Mouse (Mus musculus): ENCODE data around the gene Lrrtm4. TPM values are rescaled to one million over a fixed set of nuclear protein-coding genes. Genes with fewer than 3 reads are reported as not detected.

The Lrrtm4 gene
- polyA plus RNA-seq, 1 experiment from 2014 or later, result 2.1 TPM

GRCm38 (mm10) chr6:80126419-80126818 lies 107.7 kb downstream of the Lrrtm4 start:
- H3K4me3 ChIP-seq (ENCODE audit: low read depth, low read length), result no peak overlapping the region
- no peak overlapping the region for H3K9ac ChIP-seq (replicated peaks; ENCODE audit: low read depth, low read length)
- no peaks in the 10 kb centered on the region for H3K9me3 ChIP-seq (ENCODE audit: control insufficient read depth, low read depth, low read length)
- H3K27ac ChIP-seq (ENCODE audit: low read length), result no peak overlapping the region
- H3K27me3 ChIP-seq (ENCODE audit: control insufficient read depth, insufficient read depth, low read length), result no peaks in the 10 kb centered on the region
- no peaks in the 10 kb centered on the region for H3K4me1 ChIP-seq (ENCODE audit: control insufficient read depth, insufficient read depth, low read length)
- 82% methylated on average over 1 of the region's 1 CpGs for WGBS
- H3K4me2 ChIP-seq (replicated peaks; ENCODE audit: low read depth, low read length), result no peak overlapping the region
- H3K36me3 ChIP-seq (ENCODE audit: control insufficient read depth, insufficient read depth, low read length), result no peaks in the 10 kb centered on the region
- ATAC-seq (ENCODE audit: insufficient number of reproducible peaks, insufficient read depth, low FRiP score, low read depth), result no peak

GRCm38 (mm10) chr6:80162585-80162984 lies 143.9 kb downstream of the Lrrtm4 start:
- 73% methylated on average over 4 of the region's 4 CpGs for WGBS
- Histone ChIP-seq H3K36me3 (ENCODE audit: control insufficient read depth, insufficient read depth, low read length) (no peaks in the 10 kb centered on the region), H3K4me3 (ENCODE audit: low read depth, low read length) (no peak overlapping the region), H3K27me3 (ENCODE audit: control insufficient read depth, insufficient read depth, low read length) (no peaks in the 10 kb centered on the region), H3K27ac (ENCODE audit: low read length) (no peak overlapping the region), H3K4me2 (replicated peaks; ENCODE audit: low read depth, low read length) (no peak overlapping the region), H3K9me3 (ENCODE audit: control insufficient read depth, low read depth, low read length) (no peaks in the 10 kb centered on the region), H3K9ac (replicated peaks; ENCODE audit: low read depth, low read length) (no peak overlapping the region), H3K4me1 (ENCODE audit: control insufficient read depth, insufficient read depth, low read length) (no peaks in the 10 kb centered on the region)
- ATAC-seq (ENCODE audit: insufficient number of reproducible peaks, insufficient read depth, low FRiP score, low read depth), result no peak

GRCm38 (mm10) chr6:80181916-80182315 lies 163.2 kb downstream of the Lrrtm4 start:
- Histone ChIP-seq H3K4me2 (replicated peaks; ENCODE audit: low read depth, low read length) (no peak overlapping the region), H3K27ac (ENCODE audit: low read length) (no peak overlapping the region), H3K36me3 (ENCODE audit: control insufficient read depth, insufficient read depth, low read length) (no peaks in the 10 kb centered on the region), H3K4me3 (ENCODE audit: low read depth, low read length) (no peak overlapping the region), H3K4me1 (ENCODE audit: control insufficient read depth, insufficient read depth, low read length) (no peaks in the 10 kb centered on the region), H3K27me3 (ENCODE audit: control insufficient read depth, insufficient read depth, low read length) (no peaks in the 10 kb centered on the region), H3K9ac (replicated peaks; ENCODE audit: low read depth, low read length) (no peak overlapping the region), H3K9me3 (ENCODE audit: control insufficient read depth, low read depth, low read length) (no peaks in the 10 kb centered on the region)
- 66% methylated on average over 1 of the region's 1 CpGs for WGBS
- ATAC-seq (ENCODE audit: insufficient number of reproducible peaks, insufficient read depth, low FRiP score, low read depth), result no peak

GRCm38 (mm10) chr6:80182353-80182752 lies 163.7 kb downstream of the Lrrtm4 start:
- WGBS, result 87% methylated on average over 2 of the region's 2 CpGs
- Histone ChIP-seq H3K36me3 (ENCODE audit: control insufficient read depth, insufficient read depth, low read length) (no peaks in the 10 kb centered on the region), H3K9ac (replicated peaks; ENCODE audit: low read depth, low read length) (no peak overlapping the region), H3K4me2 (replicated peaks; ENCODE audit: low read depth, low read length) (no peak overlapping the region), H3K9me3 (ENCODE audit: control insufficient read depth, low read depth, low read length) (no peaks in the 10 kb centered on the region), H3K27me3 (ENCODE audit: control insufficient read depth, insufficient read depth, low read length) (no peaks in the 10 kb centered on the region), H3K27ac (ENCODE audit: low read length) (no peak overlapping the region), H3K4me3 (ENCODE audit: low read depth, low read length) (no peak overlapping the region), H3K4me1 (ENCODE audit: control insufficient read depth, insufficient read depth, low read length) (no peaks in the 10 kb centered on the region)
- ATAC-seq (ENCODE audit: insufficient number of reproducible peaks, insufficient read depth, low FRiP score, low read depth), result no peak

GRCm38 (mm10) chr6:80185489-80186113 lies 166.9 kb downstream of the Lrrtm4 start:
- 74% methylated on average over 6 of the region's 6 CpGs for WGBS
- no peak for ATAC-seq (ENCODE audit: insufficient number of reproducible peaks, insufficient read depth, low FRiP score, low read depth)
- H3K4me3 ChIP-seq (ENCODE audit: low read depth, low read length), result no peak overlapping the region
- H3K4me2 ChIP-seq (replicated peaks; ENCODE audit: low read depth, low read length), result no peak overlapping the region
- no peaks in the 10 kb centered on the region for H3K27me3 ChIP-seq (ENCODE audit: control insufficient read depth, insufficient read depth, low read length)
- H3K36me3 ChIP-seq (ENCODE audit: control insufficient read depth, insufficient read depth, low read length), result no peaks in the 10 kb centered on the region
- no peaks in the 10 kb centered on the region for H3K4me1 ChIP-seq (ENCODE audit: control insufficient read depth, insufficient read depth, low read length)
- no peak overlapping the region for H3K27ac ChIP-seq (ENCODE audit: low read length)
- H3K9me3 ChIP-seq (ENCODE audit: control insufficient read depth, low read depth, low read length), result no peaks in the 10 kb centered on the region
- H3K9ac ChIP-seq (replicated peaks; ENCODE audit: low read depth, low read length), result no peak overlapping the region

GRCm38 (mm10) chr6:80186791-80187190 lies 168.1 kb downstream of the Lrrtm4 start:
- H3K9ac ChIP-seq (replicated peaks; ENCODE audit: low read depth, low read length), result no peak overlapping the region
- H3K4me1 ChIP-seq (ENCODE audit: control insufficient read depth, insufficient read depth, low read length), result no peaks in the 10 kb centered on the region
- H3K4me2 ChIP-seq (replicated peaks; ENCODE audit: low read depth, low read length), result no peak overlapping the region
- 19% methylated on average over 1 of the region's 1 CpGs for WGBS
- H3K9me3 ChIP-seq (ENCODE audit: control insufficient read depth, low read depth, low read length), result no peaks in the 10 kb centered on the region
- H3K36me3 ChIP-seq (ENCODE audit: control insufficient read depth, insufficient read depth, low read length), result no peaks in the 10 kb centered on the region
- no peaks in the 10 kb centered on the region for H3K27me3 ChIP-seq (ENCODE audit: control insufficient read depth, insufficient read depth, low read length)
- no peak overlapping the region for H3K4me3 ChIP-seq (ENCODE audit: low read depth, low read length)
- no peak overlapping the region for H3K27ac ChIP-seq (ENCODE audit: low read length)
- no peak for ATAC-seq (ENCODE audit: insufficient number of reproducible peaks, insufficient read depth, low FRiP score, low read depth)

- 60% methylated on average over 2 of the region's 2 CpGs for WGBS
- no peak overlapping the region for H3K27ac ChIP-seq (ENCODE audit: low read length)
- ATAC-seq (ENCODE audit: insufficient number of reproducible peaks, insufficient read depth, low FRiP score, low read depth), result no peak
- no peaks in the 10 kb centered on the region for H3K36me3 ChIP-seq (ENCODE audit: control insufficient read depth, insufficient read depth, low read length)
- H3K4me1 ChIP-seq (ENCODE audit: control insufficient read depth, insufficient read depth, low read length), result no peaks in the 10 kb centered on the region
- no peak overlapping the region for H3K4me2 ChIP-seq (replicated peaks; ENCODE audit: low read depth, low read length)
- H3K9ac ChIP-seq (replicated peaks; ENCODE audit: low read depth, low read length), result no peak overlapping the region
- H3K9me3 ChIP-seq (ENCODE audit: control insufficient read depth, low read depth, low read length), result no peaks in the 10 kb centered on the region
- H3K27me3 ChIP-seq (ENCODE audit: control insufficient read depth, insufficient read depth, low read length), result no peaks in the 10 kb centered on the region
- no peak overlapping the region for H3K4me3 ChIP-seq (ENCODE audit: low read depth, low read length)
These were observed 190.8 kb downstream of the Lrrtm4 start for GRCm38 (mm10) chr6:80209476-80209875.

- no peaks in the 10 kb centered on the region for H3K36me3 ChIP-seq (ENCODE audit: control insufficient read depth, insufficient read depth, low read length)
- no peak for ATAC-seq (ENCODE audit: insufficient number of reproducible peaks, insufficient read depth, low FRiP score, low read depth)
- no peaks in the 10 kb centered on the region for H3K9me3 ChIP-seq (ENCODE audit: control insufficient read depth, low read depth, low read length)
- H3K4me3 ChIP-seq (ENCODE audit: low read depth, low read length), result no peak overlapping the region
- no peak overlapping the region for H3K4me2 ChIP-seq (replicated peaks; ENCODE audit: low read depth, low read length)
- WGBS, result 93% methylated on average over 5 of the region's 5 CpGs
- no peaks in the 10 kb centered on the region for H3K27me3 ChIP-seq (ENCODE audit: control insufficient read depth, insufficient read depth, low read length)
- no peak overlapping the region for H3K9ac ChIP-seq (replicated peaks; ENCODE audit: low read depth, low read length)
- no peak overlapping the region for H3K27ac ChIP-seq (ENCODE audit: low read length)
- no peaks in the 10 kb centered on the region for H3K4me1 ChIP-seq (ENCODE audit: control insufficient read depth, insufficient read depth, low read length)
These were observed 191.6 kb downstream of the Lrrtm4 start for GRCm38 (mm10) chr6:80210281-80210680.

- no peak overlapping the region for H3K9ac ChIP-seq (replicated peaks; ENCODE audit: low read depth, low read length)
- no peaks in the 10 kb centered on the region for H3K27me3 ChIP-seq (ENCODE audit: control insufficient read depth, insufficient read depth, low read length)
- WGBS, result 95% methylated on average over 1 of the region's 1 CpGs
- H3K9me3 ChIP-seq (ENCODE audit: control insufficient read depth, low read depth, low read length), result no peaks in the 10 kb centered on the region
- ATAC-seq (ENCODE audit: insufficient number of reproducible peaks, insufficient read depth, low FRiP score, low read depth), result no peak
- 0 out of 2 replicates have a peak, but pooled peaks cover 3% of the 10 kb centered on the region for H3K4me1 ChIP-seq (ENCODE audit: control insufficient read depth, insufficient read depth, low read length)
- H3K4me3 ChIP-seq (ENCODE audit: low read depth, low read length), result no peak overlapping the region
- no peaks in the 10 kb centered on the region for H3K36me3 ChIP-seq (ENCODE audit: control insufficient read depth, insufficient read depth, low read length)
- H3K27ac ChIP-seq (ENCODE audit: low read length), result no peak overlapping the region
- H3K4me2 ChIP-seq (replicated peaks; ENCODE audit: low read depth, low read length), result no peak overlapping the region
These were observed 242.9 kb downstream of the Lrrtm4 start for GRCm38 (mm10) chr6:80261595-80261994.
